In genomic region chr11:115738275-115738885, GRCm38 (mm10) we compare ENCODE assay signal across 16 mouse cellular contexts. TPM values are rescaled to one million over a fixed set of nuclear protein-coding genes. Genes with fewer than 3 reads are reported as not detected.
A peak's percentile ranks its signal among the peaks of the same experiment; 100 is the strongest.
DNase-seq lines count a peak whose midpoint lies in the region; ATAC-seq and TF ChIP-seq lines count a peak whose summit lies in the region.
"Had no signal": no experiment of that assay in that cellular context is flagged by ENCODE, and none has a peak within 500 bp of the region (broad histone marks: within the 10 kb centered on the region; RNA-seq: fewer than 3 reads in every experiment).

No protein-coding gene starts in this region.

- WGBS in heart, embryonic 12.5 days: 35% methylated on average over 13 of the region's 13 CpGs
- 60% methylated on average over 13 of the region's 13 CpGs for WGBS in midbrain, embryonic 11.5 days
- WGBS in midbrain, postnatal 0 days: 46% methylated on average over 13 of the region's 13 CpGs
- 30% methylated on average over 13 of the region's 13 CpGs for WGBS in heart, embryonic 14.5 days
- 14% methylated on average over 13 of the region's 13 CpGs for WGBS in large intestine, adult 2 months

- H3K36me3 ChIP-seq in heart, embryonic 12.5 days: no peaks in the 10 kb centered on the region
- no peaks in the 10 kb centered on the region for H3K36me3 ChIP-seq in midbrain, embryonic 11.5 days (ENCODE audit: control insufficient read depth, insufficient read depth, low read length)
- no peaks in the 10 kb centered on the region for H3K36me3 ChIP-seq in midbrain, postnatal 0 days (ENCODE audit: insufficient read depth, low read length)
- H3K36me3 ChIP-seq in heart, embryonic 14.5 days (ENCODE audit: control insufficient read depth, insufficient read depth, low read length): no peaks in the 10 kb centered on the region
- H3K36me3 ChIP-seq: embryonic facial prominence, embryonic 12.5 days; forebrain, embryonic 15.5 days; lung, embryonic 15.5 days had no signal

- H3K9ac ChIP-seq in heart, embryonic 12.5 days: no peak overlapping the region
- peak overlapping the region; percentile 30; the same call in 1 of the 2 replicates for H3K9ac ChIP-seq in midbrain, embryonic 11.5 days (ENCODE audit: low read length)
- no peak overlapping the region for H3K9ac ChIP-seq in midbrain, postnatal 0 days (replicated peaks; ENCODE audit: low read length, poor library complexity, severe bottlenecking)
- H3K9ac ChIP-seq in heart, embryonic 14.5 days (ENCODE audit: low read length): 0 out of 2 replicates have a peak overlapping the region, but pooled peaks have one; percentile 35
- H3K9ac ChIP-seq: embryonic facial prominence, embryonic 12.5 days; forebrain, embryonic 15.5 days; lung, embryonic 15.5 days had no signal

- peaks cover 24% of the 10 kb centered on the region for H3K4me1 ChIP-seq in heart, embryonic 12.5 days (replicated peaks)
- H3K4me1 ChIP-seq in midbrain, embryonic 11.5 days (ENCODE audit: control insufficient read depth, insufficient read depth, low read length): peaks cover 14% of the 10 kb centered on the region
- H3K4me1 ChIP-seq in midbrain, postnatal 0 days (ENCODE audit: insufficient read depth, low read length): no peaks in the 10 kb centered on the region
- H3K4me1 ChIP-seq in heart, embryonic 14.5 days (ENCODE audit: control insufficient read depth in 2 of 2, insufficient read depth in 2 of 2, low read length in 2 of 2): peaks cover 18% of the 10 kb centered on the region in 2 experiments
- H3K4me1 ChIP-seq: embryonic facial prominence, embryonic 12.5 days had no signal

- H3K9me3 ChIP-seq in heart, embryonic 12.5 days (replicated peaks): no peaks in the 10 kb centered on the region
- no peaks in the 10 kb centered on the region for H3K9me3 ChIP-seq in midbrain, embryonic 11.5 days (ENCODE audit: control insufficient read depth, low read length)
- H3K9me3 ChIP-seq in midbrain, postnatal 0 days (ENCODE audit: low read length): no peaks in the 10 kb centered on the region
- H3K9me3 ChIP-seq in heart, embryonic 14.5 days (ENCODE audit: control insufficient read depth, low read length): no peaks in the 10 kb centered on the region
- H3K9me3 ChIP-seq: embryonic facial prominence, embryonic 12.5 days; forebrain, embryonic 15.5 days; lung, embryonic 15.5 days had no signal

- H3K27me3 ChIP-seq in heart, embryonic 12.5 days (replicated peaks): no peaks in the 10 kb centered on the region
- H3K27me3 ChIP-seq in midbrain, embryonic 11.5 days (ENCODE audit: control insufficient read depth, insufficient read depth, low read length): no peaks in the 10 kb centered on the region
- no peaks in the 10 kb centered on the region for H3K27me3 ChIP-seq in midbrain, postnatal 0 days (ENCODE audit: insufficient read depth, low read length)
- no peaks in the 10 kb centered on the region for H3K27me3 ChIP-seq in heart, embryonic 14.5 days (ENCODE audit: control insufficient read depth, insufficient read depth, low read length)
- H3K27me3 ChIP-seq: embryonic facial prominence, embryonic 12.5 days; forebrain, embryonic 15.5 days; lung, embryonic 15.5 days; Patski had no signal

- H3K4me2 ChIP-seq in heart, embryonic 12.5 days: peak overlapping the region; percentile 18; the same call in 1 of the 2 replicates
- H3K4me2 ChIP-seq in midbrain, embryonic 11.5 days: no peak overlapping the region; the same call in 1 of the 2 replicates
- no peak overlapping the region for H3K4me2 ChIP-seq in midbrain, postnatal 0 days (ENCODE audit: low read depth, low read length, poor library complexity, severe bottlenecking)
- H3K4me2 ChIP-seq in heart, embryonic 14.5 days (ENCODE audit: low read length): peak overlapping the region; percentile 11; the same call in 1 of the 2 replicates
- H3K4me2 ChIP-seq: embryonic facial prominence, embryonic 12.5 days; forebrain, embryonic 15.5 days; lung, embryonic 15.5 days had no signal

- DNase-seq in heart, adult 11 months: no peak
- DNase-seq in midbrain, embryonic 11.5 days (ENCODE audit: low spot score, missing footprints): peak; percentile 84
- no peak for DNase-seq in midbrain, postnatal 0 days (ENCODE audit: low spot score)
- DNase-seq in large intestine, adult 2 months (ENCODE audit: low read depth, low spot score): peak; percentile 89
- no peak for DNase-seq in cerebellum, adult 11-12 months
- DNase-seq: cerebellum, adult 9-10 months; gastrocnemius, postnatal 25 days; spleen, adult 18-20 months had no signal

- ATAC-seq in heart, embryonic 12.5 days (ENCODE audit: insufficient number of reproducible peaks, low FRiP score): no peak
- ATAC-seq in midbrain, embryonic 11.5 days (ENCODE audit: low FRiP score): peak; percentile 27
- no peak for ATAC-seq in midbrain, postnatal 0 days (ENCODE audit: low FRiP score)
- ATAC-seq in heart, embryonic 14.5 days (ENCODE audit: insufficient number of reproducible peaks, insufficient read depth, low FRiP score, low read depth): no peak
- no peak for ATAC-seq in erythroblast, adult 5-6 weeks (replicated peaks; ENCODE audit: low FRiP score, poor library complexity, severe bottlenecking)
- ATAC-seq: forebrain, embryonic 15.5 days; inflammation-experienced regulatory T-cells, adult 6 months; Patski had no signal

- no peak for TF ChIP-seq CTCF in midbrain, postnatal 0 days (IDR thresholded peaks at IDR 0.05)

- no peak overlapping the region for H3K4me3 ChIP-seq in heart, embryonic 12.5 days
- no peak overlapping the region for H3K4me3 ChIP-seq in midbrain, embryonic 11.5 days (ENCODE audit: low read depth, low read length)
- no peak overlapping the region for H3K4me3 ChIP-seq in midbrain, postnatal 0 days (ENCODE audit: low read depth, low read length)
- H3K4me3 ChIP-seq in heart, embryonic 14.5 days (ENCODE audit: control insufficient read depth in 1 of 2, insufficient read depth in 1 of 2, low read depth in 1 of 2, low read length in 2 of 2): no peak overlapping the region
- H3K4me3 ChIP-seq: embryonic facial prominence, embryonic 12.5 days; forebrain, embryonic 15.5 days; lung, embryonic 15.5 days had no signal

- no peak overlapping the region for H3K27ac ChIP-seq in heart, embryonic 12.5 days (ENCODE audit: poor library complexity, severe bottlenecking)
- peak overlapping the region; percentile 50 for H3K27ac ChIP-seq in midbrain, embryonic 11.5 days (ENCODE audit: low read depth, low read length)
- H3K27ac ChIP-seq in midbrain, postnatal 0 days (ENCODE audit: low read depth, low read length): no peak overlapping the region
- peak overlapping the region in 1 of 2 experiments; percentile 6; a peak in 3 of 4 replicates for H3K27ac ChIP-seq in heart, embryonic 14.5 days (replicated peaks in 1 of 2; ENCODE audit: control insufficient read depth in 1 of 2, insufficient read depth in 1 of 2, low read depth in 2 of 2, low read length in 2 of 2)
- H3K27ac ChIP-seq: embryonic facial prominence, embryonic 12.5 days; forebrain, embryonic 15.5 days; lung, embryonic 15.5 days had no signal

RNA-seq across cellular contexts. Expression of gene Tmem94, which starts 26.9 kb away (rescaled TPM):
- 52.4 and 52.5 TPM in 2 replicates for polyA plus RNA-seq in heart, embryonic 12.5 days (2016; fragmentation: Nextera tagmentation; extraction: Ambion mirVana)
- 15.1 and 16.7 TPM in 2 replicates for polyA plus RNA-seq in midbrain, embryonic 11.5 days (2014; fragmentation: Nextera tagmentation; extraction: Ambion mirVana)
- 26.5 and 32.7 TPM in 2 replicates for total RNA-seq in midbrain, postnatal 0 days (2014; rRNA removed)
- 14.6 and 15.9 TPM in 2 replicates for polyA plus RNA-seq in midbrain, postnatal 0 days (2015; fragmentation: Nextera tagmentation; extraction: Ambion mirVana)
- polyA plus RNA-seq in heart, embryonic 14.5 days (2014; fragmentation: Nextera tagmentation; extraction: Ambion mirVana): 27.1 and 28.7 TPM in 2 replicates
- polyA plus RNA-seq in large intestine, adult 2 months (2012; rRNA removed): 57.9 and 85.8 TPM in 2 replicates
- total RNA-seq in erythroblast, adult 5-6 weeks (2015; ENCODE audit: low replicate concordance): 5.6 and 8.5 TPM in 2 replicates
- 8.7 and 13.5 TPM in 2 replicates for total RNA-seq in erythroblast, adult 5-6 weeks (2017; ENCODE audit: low replicate concordance)

RNA-seq across cellular contexts. Expression of gene Grb2, which starts 30.0 kb away (rescaled TPM):
- 95.9 and 113 TPM in 2 replicates for polyA plus RNA-seq in heart, embryonic 12.5 days (2016; fragmentation: Nextera tagmentation; extraction: Ambion mirVana)
- 74.3 and 77.7 TPM in 2 replicates for polyA plus RNA-seq in midbrain, embryonic 11.5 days (2014; fragmentation: Nextera tagmentation; extraction: Ambion mirVana)
- total RNA-seq in midbrain, postnatal 0 days (2014; rRNA removed): 85.8 and 87.0 TPM in 2 replicates
- 153 and 158 TPM in 2 replicates for polyA plus RNA-seq in midbrain, postnatal 0 days (2015; fragmentation: Nextera tagmentation; extraction: Ambion mirVana)
- 59.4 and 63.9 TPM in 2 replicates for polyA plus RNA-seq in heart, embryonic 14.5 days (2014; fragmentation: Nextera tagmentation; extraction: Ambion mirVana)
- 38.7 and 43.6 TPM in 2 replicates for polyA plus RNA-seq in large intestine, adult 2 months (2012; rRNA removed)
- total RNA-seq in erythroblast, adult 5-6 weeks (2015; ENCODE audit: low replicate concordance): 27.4 and 34.4 TPM in 2 replicates
- total RNA-seq in erythroblast, adult 5-6 weeks (2017; ENCODE audit: low replicate concordance): 12.0 and 21.9 TPM in 2 replicates

Comparison
In these comparisons a context has a peak if more than half of its experiments do, and no peak if none do; other contexts are left out.
1. H3K9ac ChIP-seq: peak in midbrain, embryonic 11.5 days (single experiment) and heart, embryonic 14.5 days (single experiment); none in heart, embryonic 12.5 days (single experiment) and midbrain, postnatal 0 days (single experiment).
2. DNase-seq: peak in midbrain, embryonic 11.5 days (single experiment) and large intestine, adult 2 months (single experiment); none in heart, adult 11 months (single experiment), midbrain, postnatal 0 days (single experiment) and cerebellum, adult 11-12 months (single experiment).
3. H3K4me2 ChIP-seq: peak in heart, embryonic 12.5 days (single experiment) and heart, embryonic 14.5 days (single experiment); none in midbrain, embryonic 11.5 days (single experiment) and midbrain, postnatal 0 days (single experiment).